Mouse (Mus musculus) heart, adult 8-10 months (tissue): Measurements from ENCODE around the gene Tnnt2. TPM values are rescaled to one million over a fixed set of nuclear protein-coding genes. Genes with fewer than 3 reads are reported as not detected.

Experiments
- DNase-seq: peaks from one replicate; pipeline ENCODE4 v3.0.0; 2022; ENCODE audit warnings: low spot score
- total RNA-seq, 4 experiments: library from RNA; stranded (reverse); gene quantifications; 2 replicates each; pipeline ENCODE4 v1.2.4; 2022

Tnnt2 gene
- total RNA-seq, 4 experiments from 2014 or later = 8,821 to 11,650 (median 10,060) TPM

- no peak for DNase-seq
Measured at GRCm38 (mm10) chr1:135818481-135819086, 17.6 kb upstream of the Tnnt2 start, which contains the start of gene Lad1. Gene Lad1 (plus strand): TSS chr1:135818598.

GRCm38 (mm10) chr1:135820071-135820470 lies 16.1 kb upstream of the Tnnt2 start:
- DNase-seq = no peak

- no peak for DNase-seq
Measured at GRCm38 (mm10) chr1:135820736-135821364, 15.3 kb upstream of the Tnnt2 start.

- no peak for DNase-seq
Measured at GRCm38 (mm10) chr1:135821780-135822179, 14.4 kb upstream of the Tnnt2 start.

GRCm38 (mm10) chr1:135828918-135829317 lies 7.2 kb upstream of the Tnnt2 start:
- DNase-seq = no peak

GRCm38 (mm10) chr1:135834206-135834859 lies 1.8 kb upstream of the Tnnt2 start:
- no peak for DNase-seq

- DNase-seq = no peak
Measured at GRCm38 (mm10) chr1:135834983-135835382, 1.2 kb upstream of the Tnnt2 start.

GRCm38 (mm10) chr1:135838626-135839025 lies 2.5 kb downstream of the Tnnt2 start:
- no peak for DNase-seq

- no peak for DNase-seq
Measured at GRCm38 (mm10) chr1:135839065-135839464, 2.9 kb downstream of the Tnnt2 start.

- no peak for DNase-seq
Measured at GRCm38 (mm10) chr1:135840675-135841395, 4.7 kb downstream of the Tnnt2 start.

GRCm38 (mm10) chr1:135843519-135844262 lies 7.5 kb downstream of the Tnnt2 start:
- DNase-seq = no peak

GRCm38 (mm10) chr1:135844481-135844880 lies 8.3 kb downstream of the Tnnt2 start:
- no peak for DNase-seq

GRCm38 (mm10) chr1:135846632-135847031 lies 10.5 kb downstream of the Tnnt2 start:
- DNase-seq = no peak

- no peak for DNase-seq
Measured at GRCm38 (mm10) chr1:135847139-135847562, 11.0 kb downstream of the Tnnt2 start.

- DNase-seq = no peak
Measured at GRCm38 (mm10) chr1:135847611-135848351, 11.6 kb downstream of the Tnnt2 start.

- no peak for DNase-seq
Measured at GRCm38 (mm10) chr1:135850722-135851512, 14.8 kb downstream of the Tnnt2 start.

- DNase-seq = no peak
Measured at GRCm38 (mm10) chr1:135852044-135852756, 16.0 kb downstream of the Tnnt2 start.

- no peak for DNase-seq
Measured at GRCm38 (mm10) chr1:135853200-135853599, 17.0 kb downstream of the Tnnt2 start.
